Mouse (Mus musculus) liver, embryonic 14.5 days (tissue): Measurements from ENCODE around the gene Rab6b.

ENCODE experiments used
- CTCF ChIP-seq: IDR thresholded peaks from 2 replicates; pipeline ENCODE4 v1.5.1; 2016; ENCODE audit warnings: antibody characterized with exemption, low read depth, control low read depth
- EP300 ChIP-seq: IDR thresholded peaks from 2 replicates; pipeline ENCODE4 v1.6.1; 2016; ENCODE audit warnings: antibody characterized with exemption, low read depth

GRCm38 (mm10) chr9:103117495-103117894 lies 5.9 kb downstream of the Rab6b start:
- TF ChIP-seq EP300 (no peak), CTCF (no peak)
